9 mouse cellular contexts compared by ENCODE assay signal in genomic region chr4:155126602-155127372, GRCm38 (mm10). TPM values are rescaled to one million over a fixed set of nuclear protein-coding genes. Genes with fewer than 3 reads are reported as not detected.
A peak's percentile ranks its signal among the peaks of the same experiment; 100 is the strongest.
DNase-seq lines count a peak whose midpoint lies in the region; ATAC-seq and TF ChIP-seq lines count a peak whose summit lies in the region.
"Had no signal": no experiment of that assay in that cellular context is flagged by ENCODE, and none has a peak within 500 bp of the region (broad histone marks: within the 10 kb centered on the region; RNA-seq: fewer than 3 reads in every experiment).

No protein-coding gene starts in this region.

- H3K4me1 ChIP-seq in forebrain, embryonic 12.5 days: peaks cover 37% of the 10 kb centered on the region
- peaks cover 34% of the 10 kb centered on the region for H3K4me1 ChIP-seq in forebrain, embryonic 16.5 days (replicated peaks; ENCODE audit: control insufficient read depth, insufficient read depth, low read length)
- H3K4me1 ChIP-seq in midbrain, embryonic 10.5 days: peaks cover 41% of the 10 kb centered on the region
- H3K4me1 ChIP-seq in midbrain, embryonic 15.5 days: peaks cover 37% of the 10 kb centered on the region
- H3K4me1 ChIP-seq in hindbrain, postnatal 0 days (ENCODE audit: insufficient read depth, low read length): peaks cover 27% of the 10 kb centered on the region

- DNase-seq in midbrain, embryonic 10.5 days (ENCODE audit: low spot score): no peak
- DNase-seq in hindbrain, postnatal 0 days (ENCODE audit: low spot score): peak; percentile 58
- DNase-seq in thymus, postnatal 14 days: peak; percentile 45
- DNase-seq in right cerebral cortex, postnatal 25 days: no peak
- DNase-seq in layer of hippocampus, adult 11-12 months (ENCODE audit: low spot score): no peak

- whole genome bisulfite sequencing in forebrain, embryonic 12.5 days: 72% methylated on average over 7 of the region's 7 CpGs
- WGBS in forebrain, embryonic 16.5 days: 74% methylated on average over 7 of the region's 7 CpGs
- 74% methylated on average over 7 of the region's 7 CpGs for WGBS in midbrain, embryonic 10.5 days
- 56% methylated on average over 7 of the region's 7 CpGs for WGBS in midbrain, embryonic 15.5 days
- 57% methylated on average over 7 of the region's 7 CpGs for WGBS in hindbrain, postnatal 0 days

- 0 out of 2 replicates have a peak overlapping the region, but pooled peaks have one; percentile 36 for H3K27ac ChIP-seq in forebrain, embryonic 12.5 days
- H3K27ac ChIP-seq in forebrain, embryonic 16.5 days (ENCODE audit: low read length): no peak overlapping the region
- peak overlapping the region; percentile 29 for H3K27ac ChIP-seq in midbrain, embryonic 10.5 days (replicated peaks)
- H3K27ac ChIP-seq in midbrain, embryonic 15.5 days: no peak overlapping the region
- no peak overlapping the region; the same call in 1 of the 2 replicates for H3K27ac ChIP-seq in hindbrain, postnatal 0 days
- H3K27ac ChIP-seq: neural tube, embryonic 12.5 days had no signal

- no peak overlapping the region for H3K4me3 ChIP-seq in forebrain, embryonic 12.5 days (replicated peaks)
- no peak overlapping the region for H3K4me3 ChIP-seq in forebrain, embryonic 16.5 days (replicated peaks; ENCODE audit: low read length)
- no peak overlapping the region for H3K4me3 ChIP-seq in midbrain, embryonic 10.5 days
- no peak overlapping the region for H3K4me3 ChIP-seq in midbrain, embryonic 15.5 days
- no peak overlapping the region for H3K4me3 ChIP-seq in hindbrain, postnatal 0 days (ENCODE audit: low read length)
- H3K4me3 ChIP-seq: neural tube, embryonic 12.5 days had no signal

- H3K9ac ChIP-seq in forebrain, embryonic 12.5 days: no peak overlapping the region; the same call in 1 of the 2 replicates
- H3K9ac ChIP-seq in forebrain, embryonic 16.5 days (replicated peaks; ENCODE audit: low read depth, low read length): no peak overlapping the region
- H3K9ac ChIP-seq in midbrain, embryonic 15.5 days: no peak overlapping the region
- H3K9ac ChIP-seq in hindbrain, postnatal 0 days (replicated peaks; ENCODE audit: low read length): no peak overlapping the region
- H3K9ac ChIP-seq: neural tube, embryonic 12.5 days had no signal

- H3K27me3 ChIP-seq in forebrain, embryonic 12.5 days: no peaks in the 10 kb centered on the region
- no peaks in the 10 kb centered on the region for H3K27me3 ChIP-seq in forebrain, embryonic 16.5 days (replicated peaks; ENCODE audit: control insufficient read depth, insufficient read depth, low read length)
- H3K27me3 ChIP-seq in midbrain, embryonic 10.5 days (ENCODE audit: low read depth, poor library complexity, severe bottlenecking): no peaks in the 10 kb centered on the region
- no peaks in the 10 kb centered on the region for H3K27me3 ChIP-seq in midbrain, embryonic 15.5 days (replicated peaks)
- no peaks in the 10 kb centered on the region for H3K27me3 ChIP-seq in hindbrain, postnatal 0 days (ENCODE audit: insufficient read depth, low read length)
- H3K27me3 ChIP-seq: neural tube, embryonic 12.5 days had no signal

- H3K4me2 ChIP-seq in forebrain, embryonic 12.5 days: no peak overlapping the region
- no peak overlapping the region for H3K4me2 ChIP-seq in forebrain, embryonic 16.5 days (ENCODE audit: low read length)
- no peak overlapping the region for H3K4me2 ChIP-seq in midbrain, embryonic 15.5 days
- no peak overlapping the region for H3K4me2 ChIP-seq in hindbrain, postnatal 0 days (ENCODE audit: low read depth, low read length)
- H3K4me2 ChIP-seq: neural tube, embryonic 12.5 days had no signal

- ATAC-seq in forebrain, embryonic 12.5 days (ENCODE audit: low FRiP score): no peak
- no peak for ATAC-seq in forebrain, embryonic 16.5 days
- no peak for ATAC-seq in midbrain, embryonic 15.5 days (replicated peaks)
- ATAC-seq in hindbrain, postnatal 0 days: peak; percentile 48

- H3K36me3 ChIP-seq in forebrain, embryonic 12.5 days (replicated peaks): no peaks in the 10 kb centered on the region
- H3K36me3 ChIP-seq in forebrain, embryonic 16.5 days (ENCODE audit: control insufficient read depth, insufficient read depth): no peaks in the 10 kb centered on the region
- H3K36me3 ChIP-seq in midbrain, embryonic 10.5 days: no peaks in the 10 kb centered on the region
- no peaks in the 10 kb centered on the region for H3K36me3 ChIP-seq in midbrain, embryonic 15.5 days (replicated peaks)
- no peaks in the 10 kb centered on the region for H3K36me3 ChIP-seq in hindbrain, postnatal 0 days (ENCODE audit: insufficient read depth, low read length)
- H3K36me3 ChIP-seq: neural tube, embryonic 12.5 days had no signal

- no peak for TF ChIP-seq CTCF in hindbrain, postnatal 0 days (IDR thresholded peaks at IDR 0.05; ENCODE audit: low read depth)

- H3K9me3 ChIP-seq in forebrain, embryonic 12.5 days: no peaks in the 10 kb centered on the region
- no peaks in the 10 kb centered on the region for H3K9me3 ChIP-seq in forebrain, embryonic 16.5 days (ENCODE audit: control insufficient read depth, low read length)
- H3K9me3 ChIP-seq in midbrain, embryonic 10.5 days (replicated peaks): no peaks in the 10 kb centered on the region
- no peaks in the 10 kb centered on the region for H3K9me3 ChIP-seq in midbrain, embryonic 15.5 days
- no peaks in the 10 kb centered on the region for H3K9me3 ChIP-seq in hindbrain, postnatal 0 days (ENCODE audit: low read length)
- H3K9me3 ChIP-seq: neural tube, embryonic 12.5 days had no signal

RNA-seq across cellular contexts. Expression of gene Morn1, which starts 40.4 kb away (rescaled TPM):
- 6.9 and 7.0 TPM in 2 replicates for polyA plus RNA-seq in forebrain, embryonic 12.5 days (2016; fragmentation: Nextera tagmentation; extraction: Ambion mirVana)
- polyA plus RNA-seq in forebrain, embryonic 16.5 days (2015; fragmentation: Nextera tagmentation; extraction: Ambion mirVana): 6.0 and 10.7 TPM in 2 replicates
- polyA plus RNA-seq in midbrain, embryonic 10.5 days (2016; fragmentation: Nextera tagmentation; extraction: Ambion mirVana): 5.1 and 6.2 TPM in 2 replicates
- polyA plus RNA-seq in midbrain, embryonic 15.5 days (2015; fragmentation: Nextera tagmentation; extraction: Ambion mirVana): 8.2 and 8.9 TPM in 2 replicates
- total RNA-seq in hindbrain, postnatal 0 days (2014; rRNA removed): 0.86 and 9.0 TPM in 2 replicates
- polyA plus RNA-seq in hindbrain, postnatal 0 days (2015; fragmentation: Nextera tagmentation; extraction: Ambion mirVana): 8.9 and 10.0 TPM in 2 replicates

RNA-seq across cellular contexts. Expression of gene Rer1, which starts 40.6 kb away (rescaled TPM):
- polyA plus RNA-seq in forebrain, embryonic 12.5 days (2016; fragmentation: Nextera tagmentation; extraction: Ambion mirVana): 128 and 129 TPM in 2 replicates
- polyA plus RNA-seq in forebrain, embryonic 16.5 days (2015; fragmentation: Nextera tagmentation; extraction: Ambion mirVana): 125 and 133 TPM in 2 replicates
- polyA plus RNA-seq in midbrain, embryonic 10.5 days (2016; fragmentation: Nextera tagmentation; extraction: Ambion mirVana): 137 and 147 TPM in 2 replicates
- 111 and 115 TPM in 2 replicates for polyA plus RNA-seq in midbrain, embryonic 15.5 days (2015; fragmentation: Nextera tagmentation; extraction: Ambion mirVana)
- total RNA-seq in hindbrain, postnatal 0 days (2014; rRNA removed): 85.4 and 93.5 TPM in 2 replicates
- 129 and 136 TPM in 2 replicates for polyA plus RNA-seq in hindbrain, postnatal 0 days (2015; fragmentation: Nextera tagmentation; extraction: Ambion mirVana)

RNA-seq across cellular contexts. Expression of gene Pex10, which starts 60.0 kb away (rescaled TPM):
- polyA plus RNA-seq in forebrain, embryonic 12.5 days (2016; fragmentation: Nextera tagmentation; extraction: Ambion mirVana): 17.2 and 19.3 TPM in 2 replicates
- polyA plus RNA-seq in forebrain, embryonic 16.5 days (2015; fragmentation: Nextera tagmentation; extraction: Ambion mirVana): 19.5 and 22.1 TPM in 2 replicates
- polyA plus RNA-seq in midbrain, embryonic 10.5 days (2016; fragmentation: Nextera tagmentation; extraction: Ambion mirVana): 21.0 and 21.1 TPM in 2 replicates
- 21.9 and 22.7 TPM in 2 replicates for polyA plus RNA-seq in midbrain, embryonic 15.5 days (2015; fragmentation: Nextera tagmentation; extraction: Ambion mirVana)
- 12.8 and 20.2 TPM in 2 replicates for total RNA-seq in hindbrain, postnatal 0 days (2014; rRNA removed)
- 15.4 and 15.9 TPM in 2 replicates for polyA plus RNA-seq in hindbrain, postnatal 0 days (2015; fragmentation: Nextera tagmentation; extraction: Ambion mirVana)

Comparison
In these comparisons a context has a peak if more than half of its experiments do, and no peak if none do; other contexts are left out.
1. H3K27ac ChIP-seq: peak in forebrain, embryonic 12.5 days (single experiment) and midbrain, embryonic 10.5 days (single experiment); none in forebrain, embryonic 16.5 days (single experiment), midbrain, embryonic 15.5 days (single experiment) and hindbrain, postnatal 0 days (single experiment).
2. DNase-seq: peak in hindbrain, postnatal 0 days (single experiment) and thymus, postnatal 14 days (single experiment); none in midbrain, embryonic 10.5 days (single experiment), right cerebral cortex, postnatal 25 days (single experiment) and layer of hippocampus, adult 11-12 months (single experiment).